Mouse (Mus musculus) neural tube, embryonic 15.5 days (tissue): Measurements from ENCODE around the gene Dgcr2. TPM values are rescaled to one million over a fixed set of nuclear protein-coding genes. Genes with fewer than 3 reads are reported as not detected.

ENCODE experiments used
- ATAC-seq: fragments of 200-750 bp; cut with Nextera tagmentation; 2 replicates; pipeline ENCODE4 v1.8.0; 2017; ENCODE audit warnings: mild to moderate bottlenecking, moderate TSS enrichment, moderate library complexity; ENCODE audit not compliant: low FRiP score
- H3K27ac ChIP-seq: fragments of 300-500 bp; sonication (generic); replicated peaks from 2 replicates; pipeline ENCODE4 v1.5.1; 2015; ENCODE audit warnings: mild to moderate bottlenecking, inconsistent platforms
- H3K27me3 ChIP-seq: fragments of 300-500 bp; sonication (generic); replicated peaks from 2 replicates; pipeline ENCODE4 v1.6.1; 2015; ENCODE audit warnings: inconsistent platforms
- H3K36me3 ChIP-seq: fragments of 300-500 bp; sonication (generic); 2 replicates; pipeline ENCODE4 v1.6.1; 2015; ENCODE audit warnings: inconsistent platforms
- H3K4me1 ChIP-seq: fragments of 300-500 bp; sonication (generic); 2 replicates; pipeline ENCODE4 v1.6.1; 2015; ENCODE audit warnings: inconsistent platforms
- H3K4me2 ChIP-seq: fragments of 300-500 bp; sonication (generic); 2 replicates; pipeline ENCODE4 v1.6.1; 2015; ENCODE audit warnings: inconsistent platforms, mild to moderate bottlenecking, moderate library complexity
- H3K4me3 ChIP-seq: fragments of 300-500 bp; sonication (generic); replicated peaks from 2 replicates; pipeline ENCODE4 v1.5.1; 2015; ENCODE audit warnings: mild to moderate bottlenecking, inconsistent platforms
- H3K9ac ChIP-seq: fragments of 300-500 bp; sonication (generic); replicated peaks from 2 replicates; pipeline ENCODE4 v1.6.1; 2015; ENCODE audit warnings: mild to moderate bottlenecking, inconsistent platforms
- H3K9me3 ChIP-seq: fragments of 300-500 bp; sonication (generic); replicated peaks from 2 replicates; pipeline ENCODE4 v1.6.1; 2016; ENCODE audit warnings: inconsistent platforms
- WGBS: fragments of 180-500 bp; shearing (Covaris S2); methylation state at CpG from one replicate; pipeline ENCODE4 v1.1.7; 2015; ENCODE audit warnings: mixed read lengths; 5-methylcytosine and 5-hydroxymethylcytosine counted together
- polyA plus RNA-seq: library from polyadenylated mRNA; unstranded; fragments of >200 nt; fragmentation: Nextera tagmentation; extraction: Ambion mirVana; gene quantifications from 2 replicates; pipeline ENCODE4 v1.2.1, GENCODE M21; 2015

Dgcr2 gene
- polyA plus RNA-seq, 1 experiment from 2014 or later: 99.0 TPM

- no peaks in the 10 kb centered on the region for H3K27me3 ChIP-seq
- no peak for ATAC-seq
- WGBS: 86% methylated on average over 5 of the region's 5 CpGs
Measured at GRCm38 (mm10) chr16:17871248-17871647, 27.1 kb downstream of the Dgcr2 start.

GRCm38 (mm10) chr16:17865770-17866169, 32.6 kb downstream of the Dgcr2 start:
- Histone ChIP-seq H3K27me3 (no peaks in the 10 kb centered on the region), H3K4me1 (no peaks in the 10 kb centered on the region), H3K9me3 (no peaks in the 10 kb centered on the region), H3K27ac (no peak overlapping the region), H3K4me2 (no peak overlapping the region), H3K36me3 (peaks cover 21% of the 10 kb centered on the region), H3K4me3 (no peak overlapping the region), H3K9ac (no peak overlapping the region)
- no peak for ATAC-seq
- 59% methylated on average over 6 of the region's 6 CpGs for WGBS

More at GRCm38 (mm10) chr16:17871248-17871647, 27.1 kb downstream of the Dgcr2 start:
- Histone ChIP-seq H3K27ac (no peak overlapping the region), H3K4me2 (no peak overlapping the region), H3K4me1 (no peaks in the 10 kb centered on the region), H3K4me3 (no peak overlapping the region), H3K36me3 (peaks cover 32% of the 10 kb centered on the region), H3K9me3 (no peaks in the 10 kb centered on the region), H3K9ac (no peak overlapping the region)

- Histone ChIP-seq H3K4me3 (no peak overlapping the region), H3K9me3 (no peaks in the 10 kb centered on the region), H3K27me3 (no peaks in the 10 kb centered on the region), H3K9ac (no peak overlapping the region), H3K36me3 (peaks cover 20% of the 10 kb centered on the region), H3K27ac (no peak overlapping the region), H3K4me2 (no peak overlapping the region), H3K4me1 (no peaks in the 10 kb centered on the region)
- 78% methylated on average over 2 of the region's 2 CpGs for WGBS
- ATAC-seq: no peak
Measured at GRCm38 (mm10) chr16:17865293-17865692, 33.1 kb downstream of the Dgcr2 start.

DNA sequence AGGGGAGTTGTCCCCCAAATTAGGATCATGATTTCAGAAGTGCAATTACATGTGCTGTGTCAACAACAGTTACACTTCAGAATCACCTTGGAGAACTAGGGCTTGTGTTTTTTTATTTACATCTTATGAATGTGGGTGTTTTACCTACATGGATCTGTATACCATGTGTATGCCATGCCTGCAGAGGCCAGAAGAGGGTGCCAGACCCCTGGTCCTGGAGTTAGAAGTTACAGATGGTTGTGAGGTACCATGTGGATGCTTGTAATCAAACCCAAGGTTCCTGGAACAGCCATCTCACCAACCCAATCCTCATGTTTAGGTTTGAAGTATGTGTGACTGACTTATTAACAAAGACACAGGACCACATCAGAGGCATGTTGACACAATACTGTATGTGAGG, 39.8 kb downstream of the Dgcr2 start:
- Histone ChIP-seq H3K4me2 (no peak overlapping the region), H3K9ac (no peak overlapping the region), H3K4me1 (no peaks in the 10 kb centered on the region), H3K27me3 (no peaks in the 10 kb centered on the region), H3K27ac (no peak overlapping the region), H3K9me3 (no peaks in the 10 kb centered on the region), H3K36me3 (peaks cover 59% of the 10 kb centered on the region), H3K4me3 (no peak overlapping the region)
- no peak for ATAC-seq

- H3K4me2 ChIP-seq: no peak overlapping the region
- ATAC-seq: no peak
- no peaks in the 10 kb centered on the region for H3K9me3 ChIP-seq
- no peak overlapping the region for H3K4me3 ChIP-seq
- WGBS: 92% methylated on average over 7 of the region's 7 CpGs
- no peak overlapping the region for H3K27ac ChIP-seq
- peaks cover 70% of the 10 kb centered on the region for H3K36me3 ChIP-seq
- no peak overlapping the region for H3K9ac ChIP-seq
- no peaks in the 10 kb centered on the region for H3K4me1 ChIP-seq
- no peaks in the 10 kb centered on the region for H3K27me3 ChIP-seq
Measured at GRCm38 (mm10) chr16:17857157-17857556, 41.2 kb downstream of the Dgcr2 start.

DNA sequence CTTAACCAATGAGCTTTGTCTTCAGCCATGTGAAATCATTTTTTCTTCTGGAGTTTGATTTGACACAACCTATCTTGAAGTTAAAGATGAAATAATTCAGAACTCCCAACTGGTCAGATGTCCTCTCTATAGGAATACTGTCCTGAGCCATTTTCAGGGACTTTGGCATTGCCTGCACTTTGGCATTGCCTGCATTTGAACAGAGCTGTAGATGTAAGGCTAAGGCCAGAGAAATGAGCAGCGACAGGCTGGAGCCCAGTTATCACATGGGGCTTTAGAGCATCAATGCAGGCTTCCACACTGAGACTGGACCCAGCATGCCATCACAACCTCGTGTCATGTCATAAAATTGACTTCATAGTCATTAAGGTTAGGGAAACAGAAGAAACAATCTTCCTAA, 45.1 kb downstream of the Dgcr2 start:
- no peak for ATAC-seq
- H3K4me2 ChIP-seq: no peak overlapping the region
- no peak overlapping the region for H3K27ac ChIP-seq
- H3K4me1 ChIP-seq: no peaks in the 10 kb centered on the region
- H3K27me3 ChIP-seq: no peaks in the 10 kb centered on the region
- H3K9ac ChIP-seq: no peak overlapping the region
- H3K4me3 ChIP-seq: no peak overlapping the region
- peaks cover 83% of the 10 kb centered on the region for H3K36me3 ChIP-seq
- H3K9me3 ChIP-seq: no peaks in the 10 kb centered on the region
- 89% methylated on average over 2 of the region's 2 CpGs for WGBS

GRCm38 (mm10) chr16:17851860-17852259, 46.5 kb downstream of the Dgcr2 start:
- no peaks in the 10 kb centered on the region for H3K4me1 ChIP-seq
- H3K9me3 ChIP-seq: no peaks in the 10 kb centered on the region
- H3K4me3 ChIP-seq: no peak overlapping the region
- no peak overlapping the region for H3K27ac ChIP-seq
- 98% methylated on average over 1 of the region's 1 CpGs for WGBS
- ATAC-seq: no peak
- H3K27me3 ChIP-seq: no peaks in the 10 kb centered on the region
- H3K9ac ChIP-seq: no peak overlapping the region
- peaks cover 82% of the 10 kb centered on the region for H3K36me3 ChIP-seq
- no peak overlapping the region for H3K4me2 ChIP-seq

DNA sequence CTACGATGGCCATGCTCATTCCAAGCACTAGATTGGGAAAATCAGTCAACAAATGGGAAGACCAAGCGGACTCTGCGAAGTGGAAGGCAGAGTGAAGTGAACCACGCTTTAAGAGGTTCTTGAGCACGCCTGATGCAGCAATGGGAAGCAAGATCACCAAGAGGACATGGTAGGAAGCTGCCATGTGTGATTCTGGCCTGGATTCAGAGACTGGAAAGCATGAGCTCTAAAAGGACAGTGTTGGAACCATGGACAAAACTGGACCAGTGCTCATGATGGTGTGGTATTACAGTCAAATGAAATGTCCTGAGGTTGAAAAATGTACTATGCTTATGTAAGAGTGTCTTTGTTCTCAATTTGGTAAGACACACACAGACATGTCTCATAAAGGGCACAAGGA, 47.0 kb downstream of the Dgcr2 start:
- H3K27me3 ChIP-seq: no peaks in the 10 kb centered on the region
- no peak overlapping the region for H3K27ac ChIP-seq
- no peak overlapping the region for H3K4me2 ChIP-seq
- H3K9ac ChIP-seq: no peak overlapping the region
- no peak for ATAC-seq
- no peaks in the 10 kb centered on the region for H3K4me1 ChIP-seq
- H3K36me3 ChIP-seq: peaks cover 82% of the 10 kb centered on the region
- H3K9me3 ChIP-seq: no peaks in the 10 kb centered on the region
- no peak overlapping the region for H3K4me3 ChIP-seq
- 96% methylated on average over 5 of the region's 5 CpGs for WGBS

GRCm38 (mm10) chr16:17849486-17849885, 48.9 kb downstream of the Dgcr2 start:
- peaks cover 85% of the 10 kb centered on the region for H3K36me3 ChIP-seq
- H3K4me1 ChIP-seq: no peaks in the 10 kb centered on the region
- ATAC-seq: no peak
- no peak overlapping the region for H3K27ac ChIP-seq
- no peaks in the 10 kb centered on the region for H3K27me3 ChIP-seq
- H3K9ac ChIP-seq: no peak overlapping the region
- H3K4me3 ChIP-seq: no peak overlapping the region
- H3K4me2 ChIP-seq: no peak overlapping the region
- 88% methylated on average over 6 of the region's 6 CpGs for WGBS
- H3K9me3 ChIP-seq: no peaks in the 10 kb centered on the region

DNA sequence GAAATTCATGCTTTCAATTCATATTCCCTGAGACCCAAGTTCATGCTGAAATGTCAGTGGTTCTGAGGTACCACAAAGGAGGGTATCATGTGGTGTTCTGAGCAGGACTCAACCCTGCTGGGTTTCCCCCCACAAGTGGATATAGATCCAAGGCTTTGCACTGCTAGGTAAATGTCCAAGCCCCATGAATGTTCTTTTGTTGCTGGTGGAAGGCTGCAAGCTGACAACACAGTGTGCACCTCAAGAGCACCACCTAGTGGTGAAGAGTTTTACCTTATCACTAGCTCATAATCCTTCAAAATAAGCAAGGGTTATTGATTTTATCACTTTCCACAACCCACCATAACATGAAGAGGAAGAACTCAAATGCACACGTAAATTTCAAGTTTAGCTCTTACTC, 49.4 kb downstream of the Dgcr2 start:
- Histone ChIP-seq H3K9ac (no peak overlapping the region), H3K27ac (peak overlapping the region; percentile 43; the same call in 1 of the 2 replicates)
- WGBS: 36% methylated on average over 1 of the region's 1 CpGs

DNA sequence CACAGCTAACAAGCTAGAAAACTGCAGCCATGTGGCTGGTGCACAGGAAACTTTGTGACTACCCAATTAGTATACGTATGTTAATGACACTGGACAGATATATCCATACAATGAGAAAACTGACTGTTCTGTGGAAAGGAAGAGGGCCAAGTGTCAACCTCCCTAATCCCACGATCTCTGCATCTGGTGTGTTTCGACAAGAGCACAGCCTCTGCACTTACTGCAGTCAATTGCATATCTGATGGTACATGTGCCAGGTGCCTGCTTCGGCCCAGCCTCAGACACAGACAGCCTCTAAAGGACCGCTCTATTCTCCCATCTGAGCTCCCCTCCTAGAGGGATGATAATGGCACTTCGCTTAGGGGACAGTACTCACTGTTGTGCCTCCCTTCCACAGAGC, 49.9 kb downstream of the Dgcr2 start:
- H3K4me3 ChIP-seq: no peak overlapping the region
- 94% methylated on average over 6 of the region's 6 CpGs for WGBS
- no peaks in the 10 kb centered on the region for H3K9me3 ChIP-seq
- H3K27me3 ChIP-seq: no peaks in the 10 kb centered on the region
- no peaks in the 10 kb centered on the region for H3K4me1 ChIP-seq
- no peak for ATAC-seq
- H3K27ac ChIP-seq: peak overlapping the region; percentile 43; the same call in 1 of the 2 replicates
- H3K36me3 ChIP-seq: peaks cover 90% of the 10 kb centered on the region
- no peak overlapping the region for H3K9ac ChIP-seq
- no peak overlapping the region for H3K4me2 ChIP-seq

More for the DNA sequence above, 49.4 kb downstream of the Dgcr2 start:
- H3K9me3 ChIP-seq: no peaks in the 10 kb centered on the region
- no peak overlapping the region for H3K4me3 ChIP-seq
- H3K4me1 ChIP-seq: no peaks in the 10 kb centered on the region
- peak; percentile 73; the same call in 1 of the 2 replicates for ATAC-seq
- no peak overlapping the region for H3K4me2 ChIP-seq
- H3K36me3 ChIP-seq: peaks cover 86% of the 10 kb centered on the region
- H3K27me3 ChIP-seq: no peaks in the 10 kb centered on the region

- Histone ChIP-seq H3K27me3 (no peaks in the 10 kb centered on the region), H3K36me3 (peaks cover 86% of the 10 kb centered on the region), H3K27ac (no peak overlapping the region), H3K4me1 (no peaks in the 10 kb centered on the region), H3K9ac (no peak overlapping the region), H3K9me3 (no peaks in the 10 kb centered on the region), H3K4me3 (no peak overlapping the region), H3K4me2 (no peak overlapping the region)
- no peak for ATAC-seq
- 87% methylated on average over 10 of the region's 10 CpGs for WGBS
Measured at GRCm38 (mm10) chr16:17843701-17844365, 54.5 kb downstream of the Dgcr2 start.
